Mouse (Mus musculus) bone marrow, adult 2 months (tissue): Measurements from ENCODE around the gene Soat1. TPM values are rescaled to one million over a fixed set of nuclear protein-coding genes. Genes with fewer than 3 reads are reported as not detected.
A peak's percentile ranks its signal among the peaks of the same experiment; 100 is the strongest.

Source experiments
- H3K27ac ChIP-seq: fragments of 200-500 bp; 2 replicates; pipeline ENCODE4 v1.5.1; 2012; ENCODE audit warnings: low read depth, mild to moderate bottlenecking, control low read depth, inconsistent platforms, low read length; ENCODE audit not compliant: control insufficient read depth, poor library complexity, insufficient read depth
- H3K4me1 ChIP-seq: fragments of 200-500 bp; 2 replicates; pipeline ENCODE4 v1.6.1; 2011; ENCODE audit warnings: low read length; ENCODE audit not compliant: control insufficient read depth, insufficient read depth
- H3K4me3 ChIP-seq: fragments of 200-500 bp; replicated peaks from 2 replicates; pipeline ENCODE3; 2011; ENCODE audit warnings: mild to moderate bottlenecking, low read depth, low read length, control low read depth; ENCODE audit not compliant: control insufficient read depth
- CTCF ChIP-seq: fragments of 200-500 bp; IDR thresholded peaks from 2 replicates; pipeline ENCODE4 v1.5.1; 2011; ENCODE audit warnings: low read length, control low read depth; ENCODE audit not compliant: control insufficient read depth, insufficient read depth
- POLR2A ChIP-seq: fragments of 200-500 bp; IDR thresholded peaks from 2 replicates; pipeline ENCODE4 v1.6.1; 2011; ENCODE audit warnings: low read depth, mild to moderate bottlenecking, control low read depth, low read length, borderline replicate concordance; ENCODE audit not compliant: control insufficient read depth
- WGBS: fragments of 180-500 bp; shearing (Covaris S2); methylation state at CpG from one replicate; pipeline ENCODE4 v1.1.7; 2018; 5-methylcytosine and 5-hydroxymethylcytosine counted together
- polyA plus RNA-seq: library from polyadenylated mRNA; stranded (reverse); fragments of >200 nt; gene quantifications from 2 replicates; pipeline ENCODE4 v1.2.4, GENCODE M21; 2011; ENCODE audit warnings: low replicate concordance; ENCODE audit not compliant: missing spikeins, insufficient read depth, insufficient read length

Gene Soat1
- polyA plus RNA-seq, 1 experiment, result 14.6 TPM

GRCm38 (mm10) chr1:156432498-156432897 lies 41.6 kb downstream of the Soat1 start:
- Histone ChIP-seq H3K27ac (no peak overlapping the region), H3K4me1 (peaks cover 3% of the 10 kb centered on the region), H3K4me3 (no peak overlapping the region)
- TF ChIP-seq CTCF (no peak), POLR2A (no peak)
- 80% methylated on average over 10 of the region's 10 CpGs for WGBS

- no peak for TF ChIP-seq POLR2A
- no peak for TF ChIP-seq CTCF
- Histone ChIP-seq H3K4me1 (no peaks in the 10 kb centered on the region), H3K27ac (no peak overlapping the region), H3K4me3 (no peak overlapping the region)
- 70% methylated on average over 6 of the region's 6 CpGs for WGBS
Measured at GRCm38 (mm10) chr1:156428434-156428833, 45.7 kb downstream of the Soat1 start.

DNA sequence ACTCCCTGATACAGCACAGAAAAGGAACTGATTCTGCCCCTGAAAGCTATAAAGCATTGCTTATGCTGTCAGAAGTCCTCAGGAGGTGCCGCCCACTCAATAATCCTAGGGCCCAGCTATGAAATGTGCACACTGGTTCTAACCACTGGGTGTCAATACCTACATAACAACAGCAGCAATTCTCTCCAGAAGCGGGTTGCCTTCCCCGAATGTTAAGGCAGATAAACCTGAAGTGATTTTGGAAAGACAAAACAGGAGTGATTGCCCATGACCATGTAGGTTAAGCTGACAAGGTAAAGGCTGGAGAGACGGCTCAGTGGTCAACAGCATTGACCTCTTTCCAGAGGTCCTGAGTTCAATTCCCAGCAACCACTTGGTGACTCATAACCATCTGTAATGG lies 48.4 kb downstream of the Soat1 start:
- WGBS, result 81% methylated on average over 4 of the region's 4 CpGs
- no peak overlapping the region for H3K4me3 ChIP-seq
- no peak overlapping the region for H3K27ac ChIP-seq
- H3K4me1 ChIP-seq, result no peaks in the 10 kb centered on the region
- TF ChIP-seq CTCF, result no peak
- no peak for TF ChIP-seq POLR2A

DNA sequence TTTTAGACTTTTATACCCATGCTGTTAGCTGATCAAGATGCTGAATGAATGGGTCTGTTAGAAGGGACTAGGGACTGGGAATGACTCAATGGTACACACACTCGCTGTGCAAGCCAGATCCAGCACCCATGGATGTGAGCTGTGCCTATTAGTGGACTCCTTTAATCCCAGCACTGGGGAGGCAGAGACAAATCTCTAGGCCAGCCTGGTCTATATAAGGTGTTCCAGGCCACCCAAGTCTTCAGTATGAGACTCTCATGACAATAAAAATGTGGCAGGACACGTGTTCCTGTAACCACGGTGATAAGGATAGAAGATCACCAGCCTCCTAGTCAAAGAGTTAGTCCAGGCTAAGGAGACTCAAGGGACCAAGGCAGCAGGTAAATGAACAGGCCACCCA lies 50.1 kb downstream of the Soat1 start:
- TF ChIP-seq CTCF (no peak), POLR2A (no peak)
- Histone ChIP-seq H3K4me3 (no peak overlapping the region), H3K4me1 (no peaks in the 10 kb centered on the region), H3K27ac (no peak overlapping the region)
- 77% methylated on average over 3 of the region's 3 CpGs for WGBS

- H3K4me3 ChIP-seq, result no peak overlapping the region
- WGBS, result 85% methylated on average over 6 of the region's 6 CpGs
- H3K27ac ChIP-seq, result no peak overlapping the region
- no peak for TF ChIP-seq CTCF
- no peak for TF ChIP-seq POLR2A
- H3K4me1 ChIP-seq, result no peaks in the 10 kb centered on the region
Measured at GRCm38 (mm10) chr1:156423493-156423892, 50.6 kb downstream of the Soat1 start.

- Histone ChIP-seq H3K4me1 (no peaks in the 10 kb centered on the region), H3K4me3 (no peak overlapping the region), H3K27ac (no peak overlapping the region)
- TF ChIP-seq CTCF, result no peak
- TF ChIP-seq POLR2A, result no peak
- WGBS, result 81% methylated on average over 6 of the region's 6 CpGs
Measured at GRCm38 (mm10) chr1:156422856-156423255, 51.3 kb downstream of the Soat1 start.

DNA sequence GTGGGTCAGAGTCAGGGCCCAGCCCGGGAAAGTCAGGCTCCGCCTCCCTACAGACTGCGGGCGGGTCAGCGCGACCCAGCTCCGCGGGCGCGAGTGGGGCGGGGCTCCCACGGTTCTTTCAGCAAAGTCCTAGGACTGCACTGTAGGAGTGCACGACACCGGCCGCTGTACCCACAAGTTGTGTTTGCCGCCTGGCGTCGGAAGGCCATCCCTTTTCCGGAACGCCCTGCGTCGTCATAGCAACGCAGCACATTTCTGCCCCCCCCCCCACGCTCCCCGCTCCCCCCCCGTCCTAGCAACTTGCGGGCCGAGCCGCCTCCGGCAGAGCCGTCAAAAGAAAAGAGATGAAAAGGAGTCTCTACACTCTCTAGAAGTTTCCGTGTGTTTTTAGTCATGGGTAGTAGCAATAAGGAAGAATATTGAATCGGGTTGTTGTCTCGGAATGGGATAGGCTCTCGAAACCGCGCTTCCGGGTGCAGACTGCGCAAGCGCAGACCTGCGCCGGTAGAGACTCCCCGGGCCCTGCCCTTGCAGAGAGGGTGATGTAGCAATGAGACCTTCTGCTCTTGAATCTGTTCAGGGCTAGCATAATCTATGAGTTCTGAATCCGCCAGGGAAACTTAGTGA lies 53.3 kb downstream of the Soat1 start, which contains the start of gene Axdnd1:
Gene Axdnd1, minus strand, starts transcription at position 489 of the 627 bp plus-strand sequence.
- Histone ChIP-seq H3K27ac (peak within 1 kb of the TSS; percentile 64), H3K4me3 (peak within 1 kb of the TSS; percentile 75), H3K4me1 (no peaks in the 10 kb centered on the region)
- TF ChIP-seq CTCF, result no peak
- 0 out of 2 replicates have a peak, but pooled peaks have one; percentile 16 for TF ChIP-seq POLR2A
- WGBS, result under 1% methylated on average over 44 of the region's 44 CpGs

- Histone ChIP-seq H3K4me1 (no peaks in the 10 kb centered on the region), H3K27ac (no peak overlapping the region), H3K4me3 (no peak overlapping the region)
- TF ChIP-seq POLR2A (no peak), CTCF (no peak)
- WGBS, result 48% methylated on average over 4 of the region's 4 CpGs
Measured at GRCm38 (mm10) chr1:156418170-156418569, 56.0 kb downstream of the Soat1 start.
